Mouse (Mus musculus): ENCODE data around the gene Bex2.
"Not testable (repeated sequence)": the region's sequence is repeated elsewhere in the genome, so short reads cannot be mapped to it uniquely, and the experiment has no call there.

DNA sequence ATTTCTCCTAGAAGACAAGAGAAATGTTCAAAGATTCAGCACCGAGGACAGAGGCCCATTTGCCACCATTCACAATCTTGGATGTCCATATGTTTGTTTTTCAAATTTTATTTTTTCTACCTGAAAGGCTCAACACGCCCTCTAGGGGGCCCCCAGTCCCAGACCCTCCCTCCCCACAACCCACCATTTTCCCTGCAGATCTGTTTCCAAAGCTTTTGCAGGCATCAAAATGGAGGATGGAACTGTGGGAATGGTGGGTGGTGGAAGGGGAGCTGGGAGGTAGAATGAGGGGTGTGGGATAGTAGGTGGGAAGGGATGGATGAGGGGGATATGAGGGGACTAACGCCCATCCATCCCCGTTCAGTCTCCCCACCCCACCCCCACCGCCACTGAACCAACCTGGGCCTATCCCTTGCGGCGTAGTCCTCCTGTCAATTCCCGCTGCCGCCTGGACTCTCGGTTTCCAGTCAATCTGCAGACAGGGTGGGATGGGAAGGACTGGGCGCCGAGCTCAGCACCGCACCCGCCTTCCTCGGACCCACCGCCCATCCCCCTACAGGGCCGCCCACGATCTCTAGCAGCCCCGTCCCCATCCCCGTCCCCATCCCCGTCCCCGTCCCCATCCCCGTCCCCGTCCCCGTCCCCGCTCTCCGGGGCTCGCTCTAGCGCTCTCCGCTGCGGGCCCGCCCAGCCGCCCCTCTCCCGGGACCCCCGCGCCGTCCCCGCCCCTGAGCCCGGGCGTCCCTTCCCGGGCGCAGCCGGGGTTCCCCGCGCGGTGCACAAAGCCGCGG, 640 bp downstream of the Bex2 start:
- TF ChIP-seq GATA1 (IDR thresholded peaks at IDR 0.05; ENCODE audit: borderline replicate concordance, low read length); FLI1 (IDR thresholded peaks at IDR 0.05; ENCODE audit: low read length): not testable (repeated sequence)

Data from megakaryocyte, embryonic 14.5 days (primary cell).